Mouse (Mus musculus): ENCODE data around the gene Plcb3.

Plcb3 gene

DNA sequence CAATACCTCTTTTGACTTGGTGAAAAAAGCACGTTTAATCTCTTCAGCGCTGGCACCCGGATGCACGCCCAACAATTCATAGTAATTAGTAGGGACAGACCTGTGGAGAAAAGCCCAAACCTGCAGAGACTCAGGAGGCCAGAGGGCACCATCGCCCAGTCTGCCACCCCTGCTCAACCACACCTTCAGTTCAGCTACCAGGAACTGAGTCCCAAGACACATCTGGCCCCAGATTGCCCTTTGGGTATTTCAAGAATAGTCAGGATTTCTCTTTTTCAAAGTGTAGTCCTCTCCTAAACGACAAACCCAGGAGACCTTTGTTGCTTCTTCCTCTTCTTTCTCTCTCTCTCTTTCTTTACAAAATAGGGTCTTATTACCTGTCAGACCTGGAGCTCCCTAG is 14.4 kb upstream of the Plcb3 start:
- no peak for DNase-seq (ENCODE audit: low read depth)

DNA sequence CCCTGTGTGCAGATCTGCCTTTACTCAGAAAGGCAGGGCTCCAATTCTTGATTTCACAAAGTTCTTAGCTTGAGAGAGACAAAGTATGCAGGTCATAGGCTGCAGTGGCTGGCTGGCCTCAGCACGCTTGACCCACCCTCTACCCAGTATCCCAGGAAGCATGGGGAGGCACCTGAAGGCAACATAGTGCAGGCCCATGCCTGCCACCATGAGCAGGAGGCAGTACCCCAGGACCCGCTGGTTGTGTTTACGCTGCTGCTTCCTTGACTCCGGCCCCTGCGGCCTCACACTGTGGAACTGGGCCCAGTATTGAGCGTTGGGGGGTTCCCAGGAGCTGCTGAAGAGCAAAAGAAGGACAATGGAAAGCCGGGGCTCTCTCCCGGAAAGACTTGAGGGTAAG is 13.0 kb upstream of the Plcb3 start:
- no peak for DNase-seq (ENCODE audit: low read depth)

DNA sequence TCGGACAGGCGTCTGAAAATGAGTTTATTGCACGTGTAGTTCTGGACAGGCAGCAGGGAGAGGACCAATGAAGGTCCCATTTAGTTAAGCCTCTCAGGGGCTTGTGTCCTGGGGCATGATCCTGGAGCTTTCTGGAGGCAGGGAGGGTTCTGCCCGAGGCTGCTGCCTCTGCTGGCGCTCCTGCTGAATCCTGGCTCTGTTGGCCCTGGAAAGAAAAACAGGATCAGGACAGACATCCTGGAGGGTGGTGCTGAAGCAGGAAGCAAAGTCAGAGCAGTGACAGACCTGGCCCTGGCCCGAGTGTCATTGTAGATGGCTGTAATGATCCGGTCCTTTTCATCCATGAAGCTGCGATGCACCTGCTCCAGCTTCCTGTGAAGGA is 11.6 kb upstream of the Plcb3 start:
- DNase-seq (ENCODE audit: low read depth) = no peak

DNA sequence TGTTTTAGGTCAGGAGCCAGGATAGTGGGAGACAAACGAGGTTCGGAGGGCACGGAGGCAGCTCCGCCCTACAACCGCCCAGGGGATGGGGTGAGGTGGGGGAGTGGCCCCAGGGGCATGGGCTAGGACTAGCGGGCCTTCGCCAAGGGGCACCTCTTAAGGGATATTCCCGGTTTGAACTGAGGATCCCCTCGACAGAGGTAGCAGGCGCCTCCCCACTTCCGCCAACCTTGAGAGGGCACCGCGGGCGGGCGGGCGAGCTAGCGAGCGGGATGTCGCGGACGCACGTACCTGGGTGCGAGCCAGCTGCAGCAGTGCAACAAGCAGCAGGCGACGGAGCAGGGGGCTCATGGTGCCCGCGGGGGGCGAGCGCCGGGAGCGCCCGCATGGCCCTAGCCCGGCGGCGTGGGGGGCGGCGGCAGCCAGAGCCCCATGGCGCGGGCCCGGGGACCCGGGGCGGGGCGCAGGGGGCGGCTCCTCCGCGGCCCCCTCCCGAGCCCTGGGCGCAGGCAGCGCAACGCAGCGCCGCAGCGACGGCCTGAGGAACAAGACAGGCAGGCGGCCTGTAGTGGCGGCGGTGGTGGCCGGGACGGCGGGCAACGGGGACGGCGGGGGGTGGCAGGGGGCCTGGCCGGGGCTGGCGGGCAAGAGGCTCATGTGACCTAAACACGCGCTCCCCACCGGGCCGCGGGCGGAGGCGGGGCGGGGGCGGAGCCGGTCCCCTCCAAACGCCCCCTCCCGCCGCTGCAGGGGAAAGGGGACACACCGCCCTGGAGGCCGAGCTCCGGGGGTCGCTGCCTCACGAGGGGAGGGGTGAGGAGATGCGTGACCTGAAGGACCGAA is 11.0 kb upstream of the Plcb3 start, which contains the start of gene Vegfb:
Gene Vegfb (minus strand): TSS at position 591 of the 843 bp plus-strand sequence.
- peak; percentile 72 for DNase-seq (ENCODE audit: low read depth)

DNA sequence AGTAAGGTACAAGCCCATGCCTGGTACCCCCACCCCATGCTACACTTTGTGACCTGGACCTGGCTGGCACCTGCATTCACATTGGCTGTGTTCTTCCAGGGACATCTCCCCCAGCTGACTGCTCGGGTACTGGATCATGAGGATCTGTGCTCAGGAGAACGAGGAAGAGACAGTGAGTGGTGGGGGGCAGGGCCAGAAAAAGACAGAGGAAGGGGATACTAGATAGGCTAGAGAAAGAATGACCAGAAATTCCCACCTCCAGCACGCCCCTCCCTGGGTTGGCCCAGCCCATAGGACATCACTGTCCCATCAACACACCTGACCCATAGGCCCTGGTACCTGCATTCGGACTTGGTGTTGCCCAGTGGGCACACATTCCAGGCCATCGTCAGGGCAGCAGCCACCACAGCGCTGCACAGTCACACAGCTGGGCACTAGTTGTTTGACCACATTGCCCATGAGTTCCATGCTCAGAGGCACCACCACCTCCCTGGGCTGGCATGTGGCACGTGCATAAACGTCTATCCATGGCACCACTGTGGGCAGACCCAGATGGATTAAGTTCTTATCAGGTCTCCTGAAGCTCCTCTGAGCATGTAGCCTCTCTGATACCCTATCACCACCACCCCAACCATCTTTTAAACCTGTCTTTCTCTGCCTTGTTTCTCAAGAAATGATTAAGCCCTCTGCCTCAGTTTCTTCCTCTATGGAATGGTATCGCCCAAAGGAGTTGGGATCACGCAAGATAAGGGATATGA is 9.9 kb upstream of the Plcb3 start:
- DNase-seq (ENCODE audit: low read depth) = no peak

DNA sequence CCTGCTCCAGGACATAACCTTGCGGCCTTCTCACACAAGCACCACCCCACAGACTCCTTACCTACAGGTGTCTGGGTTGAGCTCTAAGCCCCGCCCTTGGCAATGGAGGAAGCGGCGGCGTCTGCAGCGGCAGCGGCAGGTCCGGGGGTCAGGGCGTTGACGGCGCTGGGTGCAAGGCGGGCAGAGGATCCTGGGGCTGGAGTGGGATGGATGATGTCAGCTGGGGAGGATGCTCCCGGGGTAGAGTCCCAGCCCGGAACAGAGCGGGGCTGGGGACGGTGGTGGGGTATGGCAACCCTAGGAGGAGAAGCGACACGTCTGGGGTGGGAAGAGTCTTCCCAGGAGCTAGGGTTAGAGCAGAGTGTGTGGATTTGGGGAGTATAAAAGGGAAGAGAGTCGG is 9.0 kb upstream of the Plcb3 start:
- DNase-seq (ENCODE audit: low read depth) = no peak

DNA sequence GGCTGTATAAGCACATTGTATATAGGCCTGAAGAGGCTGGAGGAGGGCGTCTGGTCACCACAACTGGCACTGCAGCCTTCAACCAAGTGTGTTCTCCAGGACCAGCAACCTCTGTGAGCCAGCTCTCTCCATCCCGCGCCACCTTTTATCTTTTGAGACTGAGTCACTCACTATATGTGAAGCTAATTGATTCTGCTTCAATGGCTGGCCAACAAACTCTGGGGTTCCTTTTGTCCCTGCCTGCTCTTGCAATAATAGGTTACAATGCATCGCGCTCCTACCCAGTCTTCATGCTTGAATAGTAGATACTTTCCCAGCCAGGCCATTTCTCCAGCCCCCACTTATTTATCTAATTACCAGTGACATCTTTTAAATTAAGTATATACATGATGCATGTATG is 7.4 kb upstream of the Plcb3 start:
- no peak for DNase-seq (ENCODE audit: low read depth)

DNA sequence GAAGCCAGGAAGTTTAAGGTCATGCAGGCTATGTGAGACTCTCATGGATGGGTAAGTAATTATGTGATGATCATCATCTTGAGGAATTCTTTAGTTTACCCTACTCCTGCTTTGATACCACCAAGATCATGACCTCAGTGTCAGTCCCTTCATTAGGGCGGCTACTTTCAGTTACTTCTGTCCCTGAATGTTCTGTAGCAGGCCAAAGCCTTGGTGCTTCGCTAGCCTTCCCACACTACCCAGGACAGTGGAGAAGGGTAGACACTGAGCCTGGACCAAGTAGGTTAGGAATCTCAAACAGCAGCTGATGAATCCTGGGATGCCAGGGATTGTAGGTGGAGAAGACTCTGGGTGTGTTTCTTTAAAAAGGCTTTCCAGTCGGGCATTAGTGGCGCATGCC is 5.2 kb upstream of the Plcb3 start:
- DNase-seq (ENCODE audit: low read depth) = no peak

DNA sequence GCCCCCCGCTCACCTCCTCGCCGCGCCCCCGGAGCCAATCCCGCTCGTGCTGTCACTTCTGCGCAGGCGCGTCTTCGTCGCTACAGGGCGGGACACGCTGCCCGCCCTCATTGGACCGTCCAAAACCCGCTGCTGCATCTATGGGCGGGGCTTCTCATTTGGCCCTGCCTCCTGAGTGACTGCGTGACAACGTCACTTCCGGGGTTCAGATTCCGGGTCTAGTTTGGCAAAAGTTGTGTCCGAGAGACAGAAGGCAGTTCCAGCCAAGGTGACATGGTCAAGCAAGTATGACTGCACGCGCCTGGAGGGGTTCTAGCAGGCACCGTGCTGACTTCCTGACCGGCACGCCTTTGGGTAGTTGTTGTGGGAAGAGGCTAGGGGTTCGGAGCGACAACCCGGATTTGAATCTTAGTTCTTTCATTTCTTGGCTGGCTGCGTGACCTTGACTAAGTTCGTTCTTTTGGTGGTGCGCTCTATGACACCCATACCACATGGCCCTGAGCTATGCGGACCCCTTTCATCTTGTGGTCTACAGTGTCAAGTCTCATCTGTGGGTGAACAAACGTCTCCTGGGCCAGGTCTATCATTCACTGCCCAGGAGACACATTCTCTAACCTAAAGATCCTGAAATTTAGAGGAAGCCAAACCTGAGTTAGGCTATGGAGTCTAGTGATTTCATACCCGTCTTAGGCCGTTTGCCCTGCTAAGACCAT is 4.3 kb upstream of the Plcb3 start, which contains the start of gene Fkbp2:
Gene Fkbp2 (minus strand): TSS at position 121 of the 713 bp plus-strand sequence.
- DNase-seq (ENCODE audit: low read depth) = peak; percentile 100

DNA sequence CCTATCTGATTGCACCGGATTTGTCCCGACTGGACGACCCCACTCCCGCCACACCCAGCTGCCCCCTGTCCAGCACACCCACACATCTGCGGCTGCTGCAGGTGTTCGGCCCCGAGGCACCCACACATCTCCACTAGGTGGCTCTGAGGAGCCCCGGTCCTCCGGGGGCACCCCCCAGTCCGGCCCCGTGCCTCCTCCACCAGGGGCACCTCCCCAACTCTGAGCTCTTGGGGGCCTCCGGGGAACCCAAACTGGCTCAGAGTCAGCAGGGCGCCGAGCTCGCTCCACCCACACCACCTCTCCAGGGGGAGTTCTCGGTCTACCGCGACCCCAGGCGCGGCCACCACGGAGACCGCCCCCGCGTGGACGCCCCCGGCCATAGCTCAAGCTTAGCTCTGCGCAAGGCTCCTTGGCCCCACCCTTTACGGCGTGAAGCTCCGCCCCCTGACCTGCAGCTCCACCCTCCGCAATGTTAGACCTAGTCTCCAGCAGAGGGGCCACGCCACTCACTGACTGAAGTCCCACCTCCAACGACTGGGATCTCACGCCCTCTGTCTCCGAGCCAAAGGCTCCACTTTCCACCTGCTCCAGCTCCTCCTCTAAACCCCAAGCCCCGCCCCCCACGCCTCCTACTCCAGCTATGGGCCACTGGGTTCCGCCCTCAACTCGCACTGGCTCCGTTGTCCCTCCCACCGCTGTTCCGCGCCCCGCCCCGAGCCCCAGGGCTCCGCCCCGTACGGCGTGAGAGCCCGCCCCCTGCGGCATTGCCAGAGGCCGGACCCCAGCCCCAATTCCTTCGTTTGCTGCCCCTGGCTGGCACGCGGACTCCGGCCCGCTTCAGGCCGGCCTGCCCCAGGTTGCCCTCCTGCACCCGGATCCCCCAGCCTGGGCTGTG is 3.5 kb upstream of the Plcb3 start:
- peak; percentile 100 for DNase-seq (ENCODE audit: low read depth)

DNA sequence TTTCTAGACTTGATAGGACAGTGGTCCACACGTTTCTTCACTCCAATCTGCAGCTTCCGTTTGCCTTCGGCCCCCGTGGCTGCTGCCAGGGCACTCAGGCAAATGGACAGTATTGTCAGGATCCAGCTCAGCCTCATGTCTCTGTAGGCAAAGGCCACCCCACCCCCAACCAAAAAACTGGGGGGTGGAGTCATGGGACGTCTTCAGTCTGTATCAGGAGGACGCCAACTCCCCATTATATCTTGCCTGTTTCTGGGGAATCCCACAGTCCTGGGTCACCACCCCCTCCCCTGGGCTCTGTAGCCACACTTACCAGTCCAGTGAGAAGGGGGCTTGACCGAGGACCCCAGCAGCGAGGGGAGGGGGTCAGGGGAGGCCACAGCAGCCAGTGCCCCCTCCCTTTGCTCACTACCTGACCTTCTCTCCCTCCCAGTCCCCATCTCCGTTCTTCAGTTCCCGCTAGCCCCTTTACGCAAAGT is 2.8 kb upstream of the Plcb3 start:
- peak; percentile 68 for DNase-seq (ENCODE audit: low read depth)

DNA sequence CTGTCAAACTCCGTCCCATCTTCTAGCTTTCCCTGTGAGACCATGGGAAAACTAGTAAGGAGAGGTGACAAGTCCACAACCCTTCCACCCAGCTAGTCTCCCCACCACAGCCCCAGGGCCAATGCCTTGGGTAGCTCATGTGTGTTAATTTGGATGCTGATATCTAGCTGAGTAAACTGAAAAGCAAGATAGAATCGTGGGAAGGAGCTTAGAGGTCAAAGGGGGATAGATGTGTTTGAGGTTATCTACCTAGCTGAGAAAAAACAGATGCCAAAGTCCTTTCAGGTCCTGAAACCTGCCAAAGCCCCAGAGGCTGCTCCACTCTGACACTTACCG is 2.3 kb upstream of the Plcb3 start:
- no peak for DNase-seq (ENCODE audit: low read depth)

DNA sequence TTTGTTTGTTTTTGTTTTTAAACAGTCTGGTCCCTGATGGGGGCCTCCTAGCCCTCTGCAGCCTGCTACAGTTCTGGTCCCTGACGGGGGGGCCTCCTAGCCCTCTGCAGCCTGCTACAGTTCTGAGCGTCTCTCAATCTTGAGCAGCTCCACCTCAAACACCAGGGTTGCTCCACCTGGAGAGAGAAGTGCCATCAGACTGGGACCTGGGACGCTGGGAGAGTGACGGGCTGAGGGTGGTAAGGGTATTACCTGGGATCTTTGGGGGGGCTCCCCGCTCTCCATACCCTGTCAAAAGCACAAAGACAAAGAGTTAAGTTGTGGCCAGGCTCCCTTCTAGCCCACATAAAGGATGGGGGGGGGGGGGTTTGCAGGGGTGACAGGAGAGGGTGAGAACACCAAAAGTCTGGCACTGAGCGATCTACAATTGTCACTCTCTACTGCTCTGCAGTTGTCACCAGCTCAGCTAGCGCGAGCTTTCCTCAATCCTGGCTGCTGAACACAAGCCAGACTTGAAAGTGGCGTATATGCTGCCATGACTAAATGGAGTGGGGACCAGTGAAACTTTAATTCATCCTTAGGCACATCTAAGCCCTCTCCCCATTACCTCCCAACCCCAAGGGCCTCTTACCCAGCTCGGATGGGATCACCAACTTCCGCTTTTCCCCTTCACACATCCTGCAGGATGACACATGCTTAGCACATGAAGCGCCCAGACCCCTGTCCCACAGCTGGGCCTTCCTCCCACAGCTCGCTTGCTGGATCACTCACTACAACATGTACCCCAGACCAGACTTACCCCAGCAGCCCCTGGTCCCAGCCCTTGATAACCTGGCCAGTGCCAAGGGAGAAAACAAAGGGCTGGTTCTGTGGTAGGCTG is 1.7 kb upstream of the Plcb3 start:
- peak; percentile 15 for DNase-seq (ENCODE audit: low read depth)

DNA sequence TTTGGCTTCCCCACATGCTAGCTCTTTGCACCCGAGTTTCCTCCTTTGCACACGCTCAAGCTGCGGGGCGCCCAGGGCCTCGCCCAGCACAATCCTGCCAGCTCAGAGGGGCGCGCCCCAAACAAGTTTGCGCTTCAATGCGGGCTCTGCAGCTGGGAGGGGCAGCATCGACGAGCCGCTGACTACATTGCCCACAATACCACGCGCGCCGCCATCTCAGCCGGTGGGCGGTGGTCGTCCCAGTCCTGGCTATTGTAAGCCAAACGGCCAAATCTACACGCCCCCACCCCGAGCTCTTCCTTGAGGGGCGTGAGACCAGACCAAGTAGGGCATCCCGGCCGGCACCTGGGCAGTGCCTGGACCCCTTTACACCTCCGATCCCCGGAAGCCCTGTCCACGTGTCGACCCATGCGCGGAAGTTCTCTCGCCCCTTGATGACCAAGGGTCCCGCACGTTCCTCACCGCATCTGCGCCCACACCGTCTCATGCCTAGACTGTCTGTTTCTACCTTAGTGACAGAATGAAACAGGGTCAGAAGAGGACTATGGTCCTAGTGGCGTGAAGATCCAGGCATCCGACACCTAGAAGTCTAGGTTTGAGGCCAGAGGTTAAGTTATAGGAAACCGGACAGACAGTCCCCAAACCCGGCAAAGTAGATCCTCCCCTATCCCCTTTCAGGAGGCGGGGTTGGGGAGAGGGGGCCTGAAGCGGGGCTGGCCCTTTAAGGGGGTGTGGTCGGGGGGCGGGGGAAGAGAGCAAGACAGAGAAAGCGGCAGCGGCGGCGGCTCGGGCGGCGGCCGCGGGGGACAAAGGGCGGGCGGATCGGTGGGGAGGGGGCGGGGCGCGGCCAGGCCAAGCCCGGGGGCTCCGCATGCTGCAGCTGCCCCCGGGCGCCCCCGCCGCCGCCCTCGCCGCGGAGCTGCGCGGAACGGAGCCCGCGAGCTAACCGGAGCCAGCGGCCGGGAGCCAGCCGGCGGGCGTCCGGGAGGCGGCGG is 1.8 kb downstream of the Plcb3 start, which contains the start of gene Ppp1r14b:
Gene Ppp1r14b (plus strand): TSS at position 758 of the 995 bp plus-strand sequence.
- DNase-seq (ENCODE audit: low read depth) = peak; percentile 88

DNA sequence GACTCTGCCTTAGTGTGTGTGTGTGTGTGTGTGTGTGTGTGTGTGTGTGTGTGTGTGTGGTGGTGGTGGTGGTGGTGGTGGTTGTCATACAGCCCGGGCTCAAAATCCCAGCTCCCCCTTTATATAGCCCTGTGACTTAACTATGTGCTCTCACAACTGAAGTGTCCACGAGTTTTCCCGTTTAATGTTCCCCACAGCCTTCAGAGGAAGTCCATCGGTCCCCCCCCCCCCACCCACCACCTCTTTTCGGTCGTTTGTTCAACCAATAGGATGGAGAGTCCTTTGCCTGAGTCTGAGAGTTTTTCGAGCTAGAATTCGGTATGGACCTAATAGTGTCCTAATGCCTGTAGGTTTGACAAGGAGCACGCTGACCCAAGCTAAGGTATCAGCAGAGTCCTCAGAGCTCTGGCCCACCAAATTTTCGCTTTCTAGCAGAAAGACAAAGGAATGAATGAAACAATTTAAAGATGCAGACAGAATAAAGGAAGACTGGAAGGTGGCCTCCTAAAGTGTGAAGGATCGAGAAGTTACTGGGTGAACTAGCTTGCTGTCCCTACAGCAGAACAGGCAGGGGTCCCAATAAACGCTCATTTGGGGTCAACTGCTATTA is 2.6 kb downstream of the Plcb3 start:
- DNase-seq (ENCODE audit: low read depth) = no peak

DNA sequence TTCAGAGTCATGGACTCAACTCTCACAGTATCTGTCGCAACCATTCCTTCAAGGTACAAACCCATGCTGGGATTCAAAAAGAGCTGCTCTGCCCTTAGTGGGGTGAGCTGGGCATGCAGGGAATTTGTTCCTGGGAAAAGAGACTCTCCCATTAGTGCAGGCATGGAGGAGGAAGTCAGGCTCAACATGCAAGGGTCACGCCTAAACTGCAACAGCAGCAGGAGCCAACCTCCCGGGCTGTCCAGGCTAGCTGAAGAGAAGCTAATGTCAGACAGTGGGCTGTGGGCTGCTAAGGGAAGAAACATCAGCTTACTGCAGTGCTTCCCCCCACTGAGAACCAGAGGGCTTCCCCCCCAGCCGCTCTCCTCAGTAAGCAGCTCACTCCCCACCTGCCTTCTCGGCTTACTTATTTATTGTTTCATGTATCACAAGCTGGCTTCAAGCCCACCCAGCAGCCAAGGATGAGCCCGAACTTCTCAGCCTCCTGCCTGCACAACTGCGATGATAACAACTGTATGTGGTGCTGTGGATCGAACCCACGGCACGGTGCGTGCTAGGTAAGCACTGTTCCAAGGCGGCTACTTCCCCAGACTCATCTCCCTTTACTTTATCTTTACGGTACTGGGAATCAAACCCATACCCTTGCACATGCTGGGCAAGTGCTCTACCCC is 3.9 kb downstream of the Plcb3 start:
- DNase-seq (ENCODE audit: low read depth) = no peak

DNA sequence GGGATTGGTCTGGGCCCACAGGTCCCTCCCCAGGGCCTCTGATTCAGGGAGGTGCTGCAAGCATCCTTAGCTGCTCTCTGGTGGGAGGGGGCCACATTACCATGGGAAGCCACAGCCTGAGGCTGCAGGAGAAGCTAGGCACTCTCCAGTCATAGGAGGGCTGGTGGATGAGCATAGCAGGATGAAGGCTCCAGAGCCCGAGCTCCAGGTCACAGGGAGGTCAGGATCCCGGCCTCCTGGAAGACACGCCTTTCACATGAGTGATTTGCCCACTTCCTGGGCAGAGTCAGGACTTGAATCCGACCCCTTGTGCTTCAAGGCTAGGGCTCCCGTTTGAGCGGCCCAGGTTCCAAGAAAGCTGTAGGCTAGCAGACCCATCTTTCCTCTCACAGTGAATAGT is 4.6 kb downstream of the Plcb3 start:
- no peak for DNase-seq (ENCODE audit: low read depth)

DNA sequence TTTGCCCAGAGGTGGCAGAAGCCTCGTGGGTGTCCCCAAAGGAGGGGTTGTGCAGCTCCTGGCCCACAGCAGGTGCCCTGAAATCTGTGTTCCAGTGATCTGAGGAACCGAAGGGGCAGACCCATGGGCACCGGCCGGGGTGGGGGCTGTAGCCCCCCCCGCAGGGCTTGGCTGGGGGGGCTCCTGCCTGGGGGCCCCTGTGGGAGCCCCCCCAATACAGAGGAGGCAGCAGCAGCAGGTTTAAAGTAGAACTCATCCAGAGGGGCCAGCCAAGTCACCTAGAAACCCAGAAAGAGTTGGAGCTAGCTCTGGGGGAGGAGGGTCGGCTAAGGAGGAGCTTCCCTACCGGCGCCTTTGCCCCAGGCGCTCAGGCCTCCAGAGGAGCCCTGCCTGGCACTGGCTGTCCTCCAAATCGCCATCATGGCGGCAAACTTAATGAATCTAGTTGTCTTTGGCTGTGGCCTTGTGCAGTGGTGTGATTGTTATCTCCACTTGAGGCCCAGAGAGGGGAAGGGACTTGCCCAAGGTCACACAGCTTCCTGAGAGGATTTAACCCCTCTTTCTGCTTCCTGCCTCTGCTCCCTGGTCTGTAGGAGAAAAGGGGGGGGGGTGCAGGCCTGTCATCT is 5.7 kb downstream of the Plcb3 start:
- peak; percentile 73 for DNase-seq (ENCODE audit: low read depth)
